Mouse (Mus musculus): ENCODE results near the gene Igfbp6. TPM values are rescaled to one million over a fixed set of nuclear protein-coding genes. Genes with fewer than 3 reads are reported as not detected.

Gene Igfbp6
- polyA plus RNA-seq, 1 experiment from 2014 or later: 39.5 TPM

GRCm38 (mm10) chr15:102099771-102100160 is 44.4 kb upstream of the Igfbp6 start:
- peak overlapping the region; percentile 62 for H3K4me3 ChIP-seq (ENCODE audit: low read depth, low read length)
- H3K9me3 ChIP-seq (ENCODE audit: control insufficient read depth, low read length): no peaks in the 10 kb centered on the region
- H3K27ac ChIP-seq (replicated peaks): peak overlapping the region; percentile 93
- H3K4me1 ChIP-seq (replicated peaks; ENCODE audit: control insufficient read depth, insufficient read depth): peaks cover 16% of the 10 kb centered on the region
- DNase-seq (ENCODE audit: low spot score) (no peak), ATAC-seq (ENCODE audit: low FRiP score, low TSS enrichment) (no peak)
- H3K4me2 ChIP-seq (replicated peaks; ENCODE audit: low read depth): peak overlapping the region; percentile 85
- WGBS: 16% methylated on average over 8 of the region's 8 CpGs
- no peak for TF ChIP-seq CTCF (IDR thresholded peaks at IDR 0.05; ENCODE audit: low read depth)
- TF ChIP-seq EP300 (optimal IDR thresholded peaks at IDR 0.05): no peak
- H3K36me3 ChIP-seq (ENCODE audit: control insufficient read depth, insufficient read depth, low read length): peaks cover 5% of the 10 kb centered on the region; the same call in 1 of the 2 replicates
- H3K9ac ChIP-seq (ENCODE audit: low read length): peak overlapping the region; percentile 71
- H3K27me3 ChIP-seq (ENCODE audit: control insufficient read depth, insufficient read depth, low read length): no peaks in the 10 kb centered on the region

GRCm38 (mm10) chr15:102100161-102100981 is 43.8 kb upstream of the Igfbp6 start, which contains the start of gene Tns2:
Gene Tns2, plus strand, starts transcription at chr15:102100413.
- Histone ChIP-seq H3K36me3 (ENCODE audit: control insufficient read depth, insufficient read depth, low read length) (no peaks in the 10 kb centered on the region), H3K27ac (replicated peaks) (peak within 1 kb of the TSS; percentile 93), H3K4me1 (replicated peaks; ENCODE audit: control insufficient read depth, insufficient read depth) (peaks cover 18% of the 10 kb centered on the region), H3K4me3 (ENCODE audit: low read depth, low read length) (peak within 1 kb of the TSS; percentile 62), H3K9me3 (ENCODE audit: control insufficient read depth, low read length) (no peaks in the 10 kb centered on the region), H3K9ac (ENCODE audit: low read length) (peak within 1 kb of the TSS; percentile 71), H3K4me2 (replicated peaks; ENCODE audit: low read depth) (peak within 1 kb of the TSS; percentile 85), H3K27me3 (ENCODE audit: control insufficient read depth, insufficient read depth, low read length) (no peaks in the 10 kb centered on the region)
- WGBS: under 1% methylated on average over 35 of the region's 82 CpGs
- ATAC-seq (ENCODE audit: low FRiP score, low TSS enrichment): peak; percentile 71
- peak; percentile 91 for DNase-seq (ENCODE audit: low spot score)
- TF ChIP-seq EP300 (optimal IDR thresholded peaks at IDR 0.05): no peak
- peak; percentile 68 for TF ChIP-seq CTCF (IDR thresholded peaks at IDR 0.05; ENCODE audit: low read depth)

GRCm38 (mm10) chr15:102100996-102101671 is 43.0 kb upstream of the Igfbp6 start:
- Histone ChIP-seq H3K27me3 (ENCODE audit: control insufficient read depth, insufficient read depth, low read length) (no peaks in the 10 kb centered on the region), H3K9ac (ENCODE audit: low read length) (peak overlapping the region; percentile 71), H3K4me1 (replicated peaks; ENCODE audit: control insufficient read depth, insufficient read depth) (peaks cover 24% of the 10 kb centered on the region), H3K36me3 (ENCODE audit: control insufficient read depth, insufficient read depth, low read length) (no peaks in the 10 kb centered on the region), H3K4me3 (ENCODE audit: low read depth, low read length) (peak overlapping the region; percentile 62), H3K9me3 (ENCODE audit: control insufficient read depth, low read length) (no peaks in the 10 kb centered on the region), H3K27ac (replicated peaks) (peak overlapping the region; percentile 93), H3K4me2 (replicated peaks; ENCODE audit: low read depth) (peak overlapping the region; percentile 85)
- DNase-seq (ENCODE audit: low spot score): peak; percentile 65
- TF ChIP-seq EP300 (optimal IDR thresholded peaks at IDR 0.05) (no peak), CTCF (IDR thresholded peaks at IDR 0.05; ENCODE audit: low read depth) (peak; percentile 36)
- ATAC-seq (ENCODE audit: low FRiP score, low TSS enrichment): peak; percentile 24; the same call in 1 of the 2 replicates
- 12% methylated on average over 10 of the region's 10 CpGs for WGBS

DNA sequence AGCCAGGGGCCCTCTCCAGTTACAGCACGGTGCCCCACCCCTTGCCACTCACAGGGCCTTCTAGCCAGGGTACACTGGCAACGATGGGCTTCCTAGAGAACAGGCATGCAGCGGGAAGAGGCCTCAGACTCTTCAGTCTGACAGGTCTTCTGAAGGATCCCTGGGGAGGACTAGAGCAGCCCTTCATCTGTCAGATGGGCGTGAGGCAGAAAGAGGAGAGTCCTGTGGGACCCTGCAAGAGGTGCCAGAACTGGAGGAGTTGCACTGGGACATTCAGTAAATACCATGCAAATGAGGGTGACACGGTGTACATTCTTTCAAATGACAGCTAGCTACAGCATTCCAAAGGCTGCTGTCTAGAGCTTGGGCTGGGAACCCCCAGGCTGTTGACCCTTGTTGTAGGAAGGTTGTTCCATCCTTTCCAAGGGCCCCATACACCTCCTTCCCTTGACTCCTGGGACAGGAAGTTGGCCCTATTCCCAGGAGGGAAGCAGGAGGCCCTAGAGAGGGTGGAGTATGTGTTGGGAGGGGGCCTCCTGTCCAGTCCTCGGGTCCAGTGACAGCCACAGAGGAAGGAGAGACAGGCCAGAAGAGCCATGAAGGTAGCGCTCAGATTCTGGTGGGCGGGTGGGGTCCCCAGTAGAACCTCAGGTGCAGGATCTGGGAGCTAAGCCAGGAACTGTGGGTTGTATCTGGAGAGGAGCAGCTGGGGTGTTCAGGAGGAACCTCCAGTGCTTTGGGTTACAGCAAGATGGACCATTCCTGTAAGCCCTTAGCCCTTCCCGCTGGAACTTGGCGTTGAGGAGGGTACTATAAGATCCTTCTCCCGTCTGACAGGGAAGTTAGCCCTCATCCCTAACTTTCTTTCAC is 42.3 kb upstream of the Igfbp6 start:
- peak overlapping the region; percentile 71 for H3K9ac ChIP-seq (ENCODE audit: low read length)
- H3K36me3 ChIP-seq (ENCODE audit: control insufficient read depth, insufficient read depth, low read length): 0 out of 2 replicates have a peak, but pooled peaks cover 2% of the 10 kb centered on the region
- peak overlapping the region; percentile 85 for H3K4me2 ChIP-seq (replicated peaks; ENCODE audit: low read depth)
- TF ChIP-seq CTCF (IDR thresholded peaks at IDR 0.05; ENCODE audit: low read depth) (no peak), EP300 (optimal IDR thresholded peaks at IDR 0.05) (no peak)
- DNase-seq (ENCODE audit: low spot score) (peak; percentile 71), ATAC-seq (ENCODE audit: low FRiP score, low TSS enrichment) (peak; percentile 20)
- H3K4me3 ChIP-seq (ENCODE audit: low read depth, low read length): peak overlapping the region; percentile 62
- no peaks in the 10 kb centered on the region for H3K27me3 ChIP-seq (ENCODE audit: control insufficient read depth, insufficient read depth, low read length)
- peak overlapping the region; percentile 93 for H3K27ac ChIP-seq (replicated peaks)
- H3K4me1 ChIP-seq (replicated peaks; ENCODE audit: control insufficient read depth, insufficient read depth): peaks cover 25% of the 10 kb centered on the region
- 13% methylated on average over 11 of the region's 11 CpGs for WGBS
- H3K9me3 ChIP-seq (ENCODE audit: control insufficient read depth, low read length): no peaks in the 10 kb centered on the region

- H3K36me3 ChIP-seq (ENCODE audit: control insufficient read depth, insufficient read depth, low read length): peaks cover 3% of the 10 kb centered on the region; the same call in 1 of the 2 replicates
- ATAC-seq (ENCODE audit: low FRiP score, low TSS enrichment): no peak
- DNase-seq (ENCODE audit: low spot score): peak; percentile 63
- H3K4me2 ChIP-seq (replicated peaks; ENCODE audit: low read depth): peak overlapping the region; percentile 85
- H3K27me3 ChIP-seq (ENCODE audit: control insufficient read depth, insufficient read depth, low read length): no peaks in the 10 kb centered on the region
- H3K9me3 ChIP-seq (ENCODE audit: control insufficient read depth, low read length): no peaks in the 10 kb centered on the region
- H3K27ac ChIP-seq (replicated peaks): peak overlapping the region; percentile 93
- H3K4me1 ChIP-seq (replicated peaks; ENCODE audit: control insufficient read depth, insufficient read depth): peaks cover 25% of the 10 kb centered on the region
- H3K9ac ChIP-seq (ENCODE audit: low read length): peak overlapping the region; percentile 69
- WGBS: 18% methylated on average over 6 of the region's 6 CpGs
- H3K4me3 ChIP-seq (ENCODE audit: low read depth, low read length): peak overlapping the region; percentile 62
- TF ChIP-seq CTCF (IDR thresholded peaks at IDR 0.05; ENCODE audit: low read depth) (no peak), EP300 (optimal IDR thresholded peaks at IDR 0.05) (no peak)
These were observed 41.5 kb upstream of the Igfbp6 start for GRCm38 (mm10) chr15:102102548-102103121.
